8 mouse cellular contexts compared by ENCODE assay signal in the genomic region with DNA sequence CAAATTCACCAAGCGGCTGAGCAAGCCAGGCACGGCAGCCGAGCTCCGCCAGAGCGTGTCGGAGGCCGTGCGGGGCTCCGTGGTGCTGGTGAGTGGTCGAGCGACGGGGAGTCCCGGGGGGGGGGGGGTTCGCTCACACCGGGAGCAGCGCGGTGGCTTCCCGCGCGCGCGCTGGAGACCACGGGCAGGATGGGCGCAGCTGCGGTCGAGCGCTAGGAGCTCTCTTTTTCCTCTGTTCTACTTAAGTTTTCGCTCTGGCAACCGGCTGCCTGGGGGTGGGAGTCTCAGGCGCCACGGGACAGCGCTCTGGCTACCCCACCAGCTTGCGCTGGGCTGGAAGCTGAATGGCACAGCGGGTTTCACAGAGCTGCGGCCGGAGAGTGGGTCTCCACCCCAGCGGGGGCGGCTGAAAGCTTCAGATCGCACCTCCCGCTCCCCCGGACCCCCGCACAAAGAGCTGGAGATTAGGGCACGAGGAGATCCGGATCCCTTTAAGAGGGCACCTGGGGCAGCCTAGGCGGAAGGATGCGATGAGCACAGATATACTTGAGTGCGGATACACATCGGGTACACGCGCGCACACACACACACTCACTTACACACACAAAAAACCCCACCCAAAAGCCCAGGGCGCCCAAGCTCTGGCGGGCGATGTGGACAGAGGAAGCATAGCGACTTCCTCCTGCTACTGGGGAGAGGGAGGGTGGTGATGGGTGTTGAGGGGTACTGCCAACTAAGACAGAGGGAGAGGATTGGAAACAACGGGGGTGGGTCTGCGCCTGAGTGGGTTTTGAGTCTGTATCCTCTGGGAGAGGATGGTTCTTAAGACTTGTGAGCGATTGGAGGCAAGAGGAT. TPM values are rescaled to one million over a fixed set of nuclear protein-coding genes. Genes with fewer than 3 reads are reported as not detected.
DNase-seq lines count a peak whose midpoint lies in the region; ATAC-seq and TF ChIP-seq lines count a peak whose summit lies in the region.

No protein-coding gene starts in this region.

- H3K4me1 ChIP-seq in forebrain, embryonic 16.5 days (replicated peaks; ENCODE audit: control insufficient read depth, insufficient read depth, low read length), result 0 out of 2 replicates have a peak, but pooled peaks cover 2% of the 10 kb centered on the region
- no peaks in the 10 kb centered on the region for H3K4me1 ChIP-seq in hindbrain, postnatal 0 days (ENCODE audit: insufficient read depth, low read length)
- H3K4me1 ChIP-seq in midbrain, embryonic 15.5 days, result no peaks in the 10 kb centered on the region

- no peaks in the 10 kb centered on the region for H3K9me3 ChIP-seq in forebrain, embryonic 16.5 days (ENCODE audit: control insufficient read depth, low read length)
- H3K9me3 ChIP-seq in hindbrain, postnatal 0 days (ENCODE audit: low read length), result no peaks in the 10 kb centered on the region
- no peaks in the 10 kb centered on the region for H3K9me3 ChIP-seq in midbrain, embryonic 15.5 days

- DNase-seq in heart, adult 18-20 months, result peak; percentile 29 to 45
- no peak for DNase-seq in heart, adult 8-10 months (ENCODE audit: low spot score)
- DNase-seq in cerebellum, adult 11 months, result peak; percentile 8
- DNase-seq in hindbrain, postnatal 0 days (ENCODE audit: low spot score), result peak; percentile 41
- DNase-seq in liver, result peak; percentile 6
- DNase-seq in spleen, postnatal 4 days (ENCODE audit: low spot score in 2 of 2), result peak; percentile 38 to 69

- ATAC-seq in forebrain, embryonic 16.5 days, result peak; percentile 58
- ATAC-seq in hindbrain, postnatal 0 days, result peak; percentile 69
- ATAC-seq in midbrain, embryonic 15.5 days (replicated peaks), result peak; percentile 75

- 19% methylated on average over 56 of the region's 58 CpGs for WGBS in forebrain, embryonic 16.5 days
- 31% methylated on average over 55 of the region's 58 CpGs for WGBS in hindbrain, postnatal 0 days
- WGBS in midbrain, embryonic 15.5 days, result 21% methylated on average over 41 of the region's 58 CpGs

- peak overlapping the region; percentile 71 for H3K9ac ChIP-seq in forebrain, embryonic 16.5 days (replicated peaks; ENCODE audit: low read depth, low read length)
- peak overlapping the region; percentile 55 for H3K9ac ChIP-seq in hindbrain, postnatal 0 days (replicated peaks; ENCODE audit: low read length)
- H3K9ac ChIP-seq in midbrain, embryonic 15.5 days, result peak overlapping the region; percentile 47

- peak overlapping the region; percentile 65 for H3K4me3 ChIP-seq in forebrain, embryonic 16.5 days (replicated peaks; ENCODE audit: low read length)
- H3K4me3 ChIP-seq in hindbrain, postnatal 0 days (ENCODE audit: low read length), result peak overlapping the region; percentile 57
- H3K4me3 ChIP-seq in midbrain, embryonic 15.5 days, result peak overlapping the region; percentile 55

- H3K4me2 ChIP-seq in forebrain, embryonic 16.5 days (ENCODE audit: low read length), result peak overlapping the region; percentile 54
- peak overlapping the region; percentile 59 for H3K4me2 ChIP-seq in hindbrain, postnatal 0 days (ENCODE audit: low read depth, low read length)
- peak overlapping the region; percentile 56 for H3K4me2 ChIP-seq in midbrain, embryonic 15.5 days

- no peaks in the 10 kb centered on the region for H3K36me3 ChIP-seq in forebrain, embryonic 16.5 days (ENCODE audit: control insufficient read depth, insufficient read depth)
- H3K36me3 ChIP-seq in hindbrain, postnatal 0 days (ENCODE audit: insufficient read depth, low read length), result no peaks in the 10 kb centered on the region
- H3K36me3 ChIP-seq in midbrain, embryonic 15.5 days (replicated peaks), result no peaks in the 10 kb centered on the region

- no peak for TF ChIP-seq CTCF in hindbrain, postnatal 0 days (IDR thresholded peaks at IDR 0.05; ENCODE audit: low read depth)

- no peaks in the 10 kb centered on the region for H3K27me3 ChIP-seq in forebrain, embryonic 16.5 days (replicated peaks; ENCODE audit: control insufficient read depth, insufficient read depth, low read length)
- no peaks in the 10 kb centered on the region for H3K27me3 ChIP-seq in hindbrain, postnatal 0 days (ENCODE audit: insufficient read depth, low read length)
- no peaks in the 10 kb centered on the region for H3K27me3 ChIP-seq in midbrain, embryonic 15.5 days (replicated peaks)

- peak overlapping the region; percentile 82 for H3K27ac ChIP-seq in forebrain, embryonic 16.5 days (ENCODE audit: low read length)
- H3K27ac ChIP-seq in hindbrain, postnatal 0 days, result peak overlapping the region; percentile 64
- peak overlapping the region; percentile 83 for H3K27ac ChIP-seq in midbrain, embryonic 15.5 days

RNA-seq across cellular contexts. Expression of gene Dock11, which starts 0.5 kb away (rescaled TPM):
- total RNA-seq in heart, adult 18-20 months (2021), result 1 to 10 TPM; 3.8 to 5.3 TPM
- 1 to 10 TPM; 3.0 to 3.6 (median 3.2) TPM for total RNA-seq in heart, adult 8-10 months (2022)
- polyA plus RNA-seq in forebrain, embryonic 16.5 days (2015; fragmentation: Nextera tagmentation; extraction: Ambion mirVana), result 19.1 and 19.4 TPM in 2 replicates
- total RNA-seq in hindbrain, postnatal 0 days (2014; rRNA removed), result 17.9 and 22.1 TPM in 2 replicates
- polyA plus RNA-seq in hindbrain, postnatal 0 days (2015; fragmentation: Nextera tagmentation; extraction: Ambion mirVana), result 7.0 and 7.8 TPM in 2 replicates
- 12.0 and 13.9 TPM in 2 replicates for polyA plus RNA-seq in midbrain, embryonic 15.5 days (2015; fragmentation: Nextera tagmentation; extraction: Ambion mirVana)
